Mouse (Mus musculus) retina, embryonic 14.5 days (tissue): ENCODE data around the gene Rtbdn.
A peak's percentile ranks its signal among the peaks of the same experiment; 100 is the strongest.

Experiments
- DNase-seq: peaks from one replicate; pipeline ENCODE4 v3.0.0-alpha.2; 2015; ENCODE audit warnings: low spot score

Gene Rtbdn

GRCm38 (mm10) chr8:84980622-84981358 lies 34.0 kb downstream of the Rtbdn start:
- DNase-seq: peak; percentile 56

- no peak for DNase-seq
Measured at GRCm38 (mm10) chr8:84981644-84982498, 35.1 kb downstream of the Rtbdn start.

GRCm38 (mm10) chr8:84982499-84983011 lies 35.8 kb downstream of the Rtbdn start:
- no peak for DNase-seq

GRCm38 (mm10) chr8:84984294-84985048 lies 37.7 kb downstream of the Rtbdn start:
- DNase-seq: no peak

- DNase-seq: no peak
Measured at GRCm38 (mm10) chr8:84985049-84985683, 38.4 kb downstream of the Rtbdn start.

- peak; percentile 75 for DNase-seq
Measured at GRCm38 (mm10) chr8:84985684-84986378, 39.0 kb downstream of the Rtbdn start.

GRCm38 (mm10) chr8:84986379-84986945 lies 39.7 kb downstream of the Rtbdn start:
- DNase-seq: no peak

GRCm38 (mm10) chr8:84987388-84987787 lies 40.6 kb downstream of the Rtbdn start:
- no peak for DNase-seq

GRCm38 (mm10) chr8:84987903-84988302 lies 41.1 kb downstream of the Rtbdn start:
- DNase-seq: no peak

GRCm38 (mm10) chr8:84989311-84989731 lies 42.5 kb downstream of the Rtbdn start:
- DNase-seq: no peak

GRCm38 (mm10) chr8:84989810-84990209 lies 43.0 kb downstream of the Rtbdn start:
- peak; percentile 93 for DNase-seq

GRCm38 (mm10) chr8:84990349-84990748 lies 43.6 kb downstream of the Rtbdn start, which contains the start of gene Hook2:
Hook2 (plus strand) TSS chr8:84990603.
- peak; percentile 99 for DNase-seq

GRCm38 (mm10) chr8:84990836-84991235 lies 44.0 kb downstream of the Rtbdn start:
- no peak for DNase-seq

GRCm38 (mm10) chr8:84994375-84994774 lies 47.6 kb downstream of the Rtbdn start:
- no peak for DNase-seq

- DNase-seq: no peak
Measured at GRCm38 (mm10) chr8:84995680-84996079, 48.9 kb downstream of the Rtbdn start.

GRCm38 (mm10) chr8:84996978-84997377 lies 50.2 kb downstream of the Rtbdn start:
- no peak for DNase-seq

- peak; percentile 94 for DNase-seq
Measured at GRCm38 (mm10) chr8:84997649-84998295, 51.0 kb downstream of the Rtbdn start.
